In the genomic region with DNA sequence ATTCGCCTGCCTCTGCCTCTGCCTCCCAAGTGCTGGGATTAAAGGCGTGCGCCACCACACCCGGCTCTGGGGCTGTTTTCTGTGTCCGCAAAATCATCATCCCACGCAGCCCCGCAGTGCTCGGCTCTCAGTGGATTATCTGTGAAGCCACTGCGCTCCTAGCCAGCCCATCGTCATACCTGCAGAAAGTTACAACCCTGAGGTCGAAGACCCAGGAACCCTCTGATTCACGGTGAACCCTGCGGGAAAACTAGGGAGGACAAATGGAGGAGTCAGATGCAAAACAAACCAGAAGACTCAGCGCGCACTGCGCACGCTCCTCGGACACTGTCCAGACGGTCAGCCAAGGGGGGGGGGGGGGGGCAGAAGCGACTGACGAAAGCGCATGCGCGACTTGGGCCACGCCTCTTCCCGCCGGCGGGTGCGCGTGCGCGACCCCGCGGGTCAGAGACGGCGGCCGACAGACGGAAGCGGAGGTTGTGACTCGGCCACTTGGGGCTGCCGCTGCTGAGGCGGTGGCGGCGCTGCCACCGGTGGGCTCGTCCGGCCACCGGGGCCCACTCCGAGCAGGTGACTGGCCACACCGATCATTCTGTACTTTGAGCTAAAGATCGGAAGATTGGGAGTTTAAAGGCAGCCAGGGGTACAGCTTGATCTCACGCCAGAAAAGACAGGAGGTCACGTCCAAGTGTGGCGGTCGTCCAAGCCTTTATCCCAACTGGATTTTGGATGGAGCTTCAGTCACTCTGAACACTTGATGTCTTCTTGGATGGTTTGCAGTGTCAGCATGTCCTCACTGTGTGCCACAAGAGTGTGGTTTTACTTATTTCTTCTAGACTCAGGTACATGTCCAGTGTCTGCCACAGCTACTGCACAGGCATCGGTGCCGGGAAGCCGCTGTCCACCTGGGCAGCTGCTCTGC, we compare ENCODE assay signal across 8 mouse cellular contexts. TPM values are rescaled to one million over a fixed set of nuclear protein-coding genes. Genes with fewer than 3 reads are reported as not detected.
A peak's percentile ranks its signal among the peaks of the same experiment; 100 is the strongest.
DNase-seq lines count a peak whose midpoint lies in the region; ATAC-seq lines count a peak whose summit lies in the region.

A gene (minus strand): TSS at position 347 of the 922 bp plus-strand sequence.

- peak; percentile 53 for ATAC-seq in embryonic facial prominence, embryonic 13.5 days (ENCODE audit: insufficient number of reproducible peaks, insufficient read depth, low FRiP score, low TSS enrichment, low read depth)
- ATAC-seq in limb, embryonic 11.5 days (ENCODE audit: insufficient number of reproducible peaks, low FRiP score, low TSS enrichment, low read depth) = peak; percentile 79
- ATAC-seq in midbrain, embryonic 13.5 days = peak; percentile 86

- no peaks in the 10 kb centered on the region for H3K27me3 ChIP-seq in embryonic facial prominence, embryonic 13.5 days
- H3K27me3 ChIP-seq in limb, embryonic 11.5 days (ENCODE audit: control insufficient read depth, insufficient read depth, low read length) = no peaks in the 10 kb centered on the region
- no peaks in the 10 kb centered on the region for H3K27me3 ChIP-seq in midbrain, embryonic 13.5 days

- H3K27ac ChIP-seq in embryonic facial prominence, embryonic 13.5 days = peak within 1 kb of the TSS; percentile 58
- peak within 1 kb of the TSS; percentile 47; the same call in 1 of the 2 replicates for H3K27ac ChIP-seq in limb, embryonic 11.5 days (replicated peaks; ENCODE audit: low read depth, low read length)
- peak within 1 kb of the TSS; percentile 67 for H3K27ac ChIP-seq in midbrain, embryonic 13.5 days

- under 1% methylated on average over 57 of the region's 58 CpGs for WGBS in embryonic facial prominence, embryonic 13.5 days
- WGBS in limb, embryonic 11.5 days = under 1% methylated on average over 57 of the region's 58 CpGs
- WGBS in midbrain, embryonic 13.5 days = 1% methylated on average over 58 of the region's 58 CpGs

- H3K4me1 ChIP-seq in embryonic facial prominence, embryonic 13.5 days = peaks cover 7% of the 10 kb centered on the region
- peaks cover 5% of the 10 kb centered on the region for H3K4me1 ChIP-seq in limb, embryonic 11.5 days (ENCODE audit: control insufficient read depth, insufficient read depth, low read length)
- peaks cover 19% of the 10 kb centered on the region for H3K4me1 ChIP-seq in midbrain, embryonic 13.5 days (replicated peaks)

- H3K4me2 ChIP-seq in embryonic facial prominence, embryonic 13.5 days = peak within 1 kb of the TSS; percentile 72
- H3K4me2 ChIP-seq in limb, embryonic 11.5 days (ENCODE audit: low read depth, severe bottlenecking) = peak within 1 kb of the TSS; percentile 79
- peak within 1 kb of the TSS; percentile 64 for H3K4me2 ChIP-seq in midbrain, embryonic 13.5 days (replicated peaks)

- H3K4me3 ChIP-seq in embryonic facial prominence, embryonic 13.5 days = peak within 1 kb of the TSS; percentile 72
- peak within 1 kb of the TSS; percentile 69 for H3K4me3 ChIP-seq in limb, embryonic 11.5 days (ENCODE audit: low read depth, low read length)
- H3K4me3 ChIP-seq in midbrain, embryonic 13.5 days (replicated peaks) = peak within 1 kb of the TSS; percentile 75

- H3K9ac ChIP-seq in embryonic facial prominence, embryonic 13.5 days = peak within 1 kb of the TSS; percentile 85
- peak within 1 kb of the TSS; percentile 78 for H3K9ac ChIP-seq in limb, embryonic 11.5 days (ENCODE audit: low read length)
- H3K9ac ChIP-seq in midbrain, embryonic 13.5 days (replicated peaks) = peak within 1 kb of the TSS; percentile 85

- H3K36me3 ChIP-seq in embryonic facial prominence, embryonic 13.5 days = 0 out of 2 replicates have a peak, but pooled peaks cover 3% of the 10 kb centered on the region
- no peaks in the 10 kb centered on the region; the same call in 1 of the 2 replicates for H3K36me3 ChIP-seq in limb, embryonic 11.5 days (ENCODE audit: control insufficient read depth, insufficient read depth, low read length)
- H3K36me3 ChIP-seq in midbrain, embryonic 13.5 days = no peaks in the 10 kb centered on the region

- DNase-seq in 3T3-L1 (ENCODE audit: low read depth, low spot score) = peak; percentile 85
- peak; percentile 54 to 69 for DNase-seq in adrenal gland, postnatal 4 days (ENCODE audit: low spot score in 2 of 2)
- peak; percentile 91 for DNase-seq in heart, adult 18-20 months
- DNase-seq in kidney, adult 18-20 months = peak; percentile 87
- peak; percentile 91 for DNase-seq in limb, embryonic 11.5 days (ENCODE audit: low spot score)
- peak; percentile 78 for DNase-seq in spleen, adult 12 weeks (ENCODE audit: low spot score)

- H3K9me3 ChIP-seq in embryonic facial prominence, embryonic 13.5 days = no peaks in the 10 kb centered on the region
- no peaks in the 10 kb centered on the region for H3K9me3 ChIP-seq in limb, embryonic 11.5 days (ENCODE audit: control insufficient read depth, low read length)
- no peaks in the 10 kb centered on the region for H3K9me3 ChIP-seq in midbrain, embryonic 13.5 days

RNA-seq across cellular contexts. Expression of the gene that starts here (rescaled TPM):
- 10 to 100 TPM; 13.3 to 14.5 TPM for total RNA-seq in adrenal gland, postnatal 4 days (2021)
- 1.2 and 1.9 TPM in 2 replicates for polyA plus RNA-seq in embryonic facial prominence, embryonic 13.5 days (2015; fragmentation: Nextera tagmentation; extraction: Ambion mirVana)
- total RNA-seq in heart, adult 18-20 months (2021) = 10 to 100 TPM; 89.0 to 93.2 TPM
- 2.5 and 3.0 TPM in 2 replicates for polyA plus RNA-seq in limb, embryonic 11.5 days (2014; fragmentation: Nextera tagmentation; extraction: Ambion mirVana)
- 1.2 and 1.3 TPM in 2 replicates for polyA plus RNA-seq in midbrain, embryonic 13.5 days (2015; fragmentation: Nextera tagmentation; extraction: Ambion mirVana)

Comparison
In these comparisons a context has a peak if more than half of its experiments do, and no peak if none do; other contexts are left out.
1. Peak in every context shown above with its lines: DNase-seq, ATAC-seq, H3K4me3 ChIP-seq and H3K27ac ChIP-seq.
2. RNA of the gene that starts here (total RNA-seq): 89.0 to 93.2 TPM in heart, adult 18-20 months; 13.3 to 14.5 TPM in adrenal gland, postnatal 4 days; every median in the first group is over 4 times any median in the second.